Comparison of ENCODE assay signal across 18 mouse cellular contexts in genomic region chr11:64468737-64469136, GRCm38 (mm10). TPM values are rescaled to one million over a fixed set of nuclear protein-coding genes. Genes with fewer than 3 reads are reported as not detected.
A peak's percentile ranks its signal among the peaks of the same experiment; 100 is the strongest.
DNase-seq lines count a peak whose midpoint lies in the region; TF ChIP-seq lines count a peak whose summit lies in the region.
"Had no signal": no experiment of that assay in that cellular context is flagged by ENCODE, and none has a peak within 500 bp of the region (broad histone marks: within the 10 kb centered on the region; RNA-seq: fewer than 3 reads in every experiment).

No protein-coding gene starts in this region.

- no peak for TF ChIP-seq POLR2A in liver, adult 2 months (IDR thresholded peaks at IDR 0.05; ENCODE audit: extremely low read depth, insufficient read depth, low read length)

- H3K4me1 ChIP-seq in liver, adult 2 months (ENCODE audit: control insufficient read depth, insufficient read depth, low read length) = no peaks in the 10 kb centered on the region

- intact Hi-C loops in gastrocnemius, postnatal 36 days (cut with DNase I) = no loop called here

- no peaks in the 10 kb centered on the region for H3K27me3 ChIP-seq in liver, adult 2 months (ENCODE audit: control insufficient read depth, insufficient read depth, low read length)

- no peaks in the 10 kb centered on the region for H3K36me3 ChIP-seq in liver, adult 2 months (ENCODE audit: control insufficient read depth, insufficient read depth, low read length)

- H3K9ac ChIP-seq in liver, adult 2 months (ENCODE audit: low read depth, low read length) = no peak overlapping the region
- H3K9ac ChIP-seq: hindbrain, embryonic 14.5 days; liver, embryonic 14.5 days had no signal

- H3K27ac ChIP-seq in liver, adult 2 months (replicated peaks; ENCODE audit: insufficient read depth, low read depth, low read length) = no peak overlapping the region
- H3K27ac ChIP-seq: heart, adult 2 months; hindbrain, embryonic 14.5 days; liver, embryonic 14.5 days had no signal

- no peak overlapping the region for H3K4me3 ChIP-seq in liver, adult 2 months (ENCODE audit: insufficient read depth, low read depth, low read length)
- H3K4me3 ChIP-seq: erythroblast, embryonic 14.5 days; heart, adult 2 months had no signal

- 50% methylated on average over 4 of the region's 4 CpGs for WGBS in liver, adult 2 months

- no peaks in the 10 kb centered on the region for H3K79me2 ChIP-seq in liver, adult 2 months (ENCODE audit: control insufficient read depth, insufficient read depth, low read length)

- DNase-seq in gastrocnemius, adult 18-20 months (ENCODE audit: low spot score) = peak; percentile 13
- no peak for DNase-seq in gastrocnemius, postnatal 36 days
- peak; percentile 6 for DNase-seq in liver, adult 2 months (ENCODE audit: extremely low read depth, low read depth, low spot score)
- no peak for DNase-seq in liver
- DNase-seq in adrenal gland, postnatal 14 days = peak; percentile 59
- peak; percentile 26 to 51 for DNase-seq in lung, postnatal 4 days
- no peak for DNase-seq in testis, postnatal 14 days (ENCODE audit: low spot score)
- DNase-seq in neural tube, embryonic 10.5 days (ENCODE audit: extremely low spot score, low spot score) = no peak
- DNase-seq: kidney, adult 11 months had no signal

- TF ChIP-seq CTCF in liver, adult 2 months (IDR thresholded peaks at IDR 0.05; ENCODE audit: low read depth, low read length) = no peak

RNA-seq across cellular contexts. Expression of gene F930015N05Rik, which starts 32.3 kb away (rescaled TPM):
- total RNA-seq in gastrocnemius, adult 18-20 months (2021) = not detected
- not detected for total RNA-seq in gastrocnemius, postnatal 36 days (2021)
- total RNA-seq in liver, adult 2 months (2014; rRNA removed) = 0.07 TPM in 1 of 2 replicates, not detected in the other
- polyA plus RNA-seq in liver, adult 2 months (2012; rRNA removed) = 0.07 TPM in 1 of 2 replicates, not detected in the other
- not detected in 2 replicates for total RNA-seq in adrenal gland, postnatal 14 days (2021)
- total RNA-seq: adrenal gland, adult 18-20 months; left cerebral cortex, postnatal 10 days; megakaryocyte-erythroid progenitor cell, adult 5-6 weeks; MEL had no signal
- polyA plus RNA-seq: erythroblast, embryonic 14.5 days; thymus, postnatal 0 days had no signal

RNA-seq across cellular contexts. Expression of gene Hs3st3a1, which starts 33.6 kb away (rescaled TPM):
- total RNA-seq in gastrocnemius, adult 18-20 months (2021) = under 1 TPM; 0.21 to 0.28 TPM
- under 1 TPM; 0.35 to 0.54 TPM for total RNA-seq in gastrocnemius, postnatal 36 days (2021)
- total RNA-seq in liver, adult 2 months (2014; rRNA removed) = 0.65 and 0.67 TPM in 2 replicates
- 0.57 and 0.71 TPM in 2 replicates for polyA plus RNA-seq in liver, adult 2 months (2012; rRNA removed)
- 0.56 and 0.79 TPM in 2 replicates for total RNA-seq in adrenal gland, postnatal 14 days (2021)
- total RNA-seq: megakaryocyte-erythroid progenitor cell, adult 5-6 weeks; MEL had no signal
- polyA plus RNA-seq: erythroblast, embryonic 14.5 days had no signal

Comparison
In these comparisons a context has a peak if more than half of its experiments do, and no peak if none do; other contexts are left out.
1. DNase-seq: peak in gastrocnemius, adult 18-20 months (single experiment), liver, adult 2 months (single experiment), adrenal gland, postnatal 14 days (single experiment) and lung, postnatal 4 days (2 of 2); none in gastrocnemius, postnatal 36 days (0 of 2), liver (single experiment), testis, postnatal 14 days (single experiment) and neural tube, embryonic 10.5 days (single experiment).